Mouse (Mus musculus) stomach, embryonic 15.5 days (tissue): ENCODE data around the gene Rab38. TPM values are rescaled to one million over a fixed set of nuclear protein-coding genes. Genes with fewer than 3 reads are reported as not detected.

Experiments used
- ATAC-seq: fragments of 200-750 bp; cut with Nextera tagmentation; 2 replicates; pipeline ENCODE4 v1.8.0; 2017; ENCODE audit warnings: low read depth, moderate number of reproducible peaks, moderate TSS enrichment; ENCODE audit not compliant: insufficient read depth, low FRiP score
- H3K27ac ChIP-seq: fragments of 300-500 bp; sonication (generic); 2 replicates; pipeline ENCODE4 v1.5.1; 2015; ENCODE audit warnings: mild to moderate bottlenecking, inconsistent platforms
- H3K27me3 ChIP-seq: fragments of 300-500 bp; sonication (generic); replicated peaks from 2 replicates; pipeline ENCODE4 v1.6.1; 2015; ENCODE audit warnings: inconsistent platforms
- H3K36me3 ChIP-seq: fragments of 300-500 bp; sonication (generic); 2 replicates; pipeline ENCODE4 v1.6.1; 2015; ENCODE audit warnings: inconsistent platforms
- H3K4me1 ChIP-seq: fragments of 300-500 bp; sonication (generic); 2 replicates; pipeline ENCODE4 v1.6.1; 2015; ENCODE audit warnings: inconsistent platforms
- H3K4me2 ChIP-seq: fragments of 300-500 bp; sonication (generic); 2 replicates; pipeline ENCODE4 v1.6.1; 2015; ENCODE audit warnings: mild to moderate bottlenecking, inconsistent platforms
- H3K4me3 ChIP-seq: fragments of 300-500 bp; sonication (generic); replicated peaks from 2 replicates; pipeline ENCODE4 v1.5.1; 2015; ENCODE audit warnings: inconsistent platforms
- H3K9ac ChIP-seq: fragments of 300-500 bp; sonication (generic); 2 replicates; pipeline ENCODE4 v1.6.1; 2015; ENCODE audit warnings: inconsistent platforms
- H3K9me3 ChIP-seq: fragments of 300-500 bp; sonication (generic); 2 replicates; pipeline ENCODE4 v1.6.1; 2016; ENCODE audit warnings: inconsistent platforms
- WGBS: fragments of 180-500 bp; shearing (Covaris S2); methylation state at CpG from one replicate; pipeline ENCODE4 v1.1.7; 2015; 5-methylcytosine and 5-hydroxymethylcytosine counted together
- polyA plus RNA-seq: library from polyadenylated mRNA; unstranded; fragments of >200 nt; fragmentation: Nextera tagmentation; extraction: Ambion mirVana; gene quantifications from 2 replicates; pipeline ENCODE4 v1.2.1, GENCODE M21; 2015

Rab38 gene
- 15.4 and 16.9 TPM in 2 replicates for polyA plus RNA-seq

DNA sequence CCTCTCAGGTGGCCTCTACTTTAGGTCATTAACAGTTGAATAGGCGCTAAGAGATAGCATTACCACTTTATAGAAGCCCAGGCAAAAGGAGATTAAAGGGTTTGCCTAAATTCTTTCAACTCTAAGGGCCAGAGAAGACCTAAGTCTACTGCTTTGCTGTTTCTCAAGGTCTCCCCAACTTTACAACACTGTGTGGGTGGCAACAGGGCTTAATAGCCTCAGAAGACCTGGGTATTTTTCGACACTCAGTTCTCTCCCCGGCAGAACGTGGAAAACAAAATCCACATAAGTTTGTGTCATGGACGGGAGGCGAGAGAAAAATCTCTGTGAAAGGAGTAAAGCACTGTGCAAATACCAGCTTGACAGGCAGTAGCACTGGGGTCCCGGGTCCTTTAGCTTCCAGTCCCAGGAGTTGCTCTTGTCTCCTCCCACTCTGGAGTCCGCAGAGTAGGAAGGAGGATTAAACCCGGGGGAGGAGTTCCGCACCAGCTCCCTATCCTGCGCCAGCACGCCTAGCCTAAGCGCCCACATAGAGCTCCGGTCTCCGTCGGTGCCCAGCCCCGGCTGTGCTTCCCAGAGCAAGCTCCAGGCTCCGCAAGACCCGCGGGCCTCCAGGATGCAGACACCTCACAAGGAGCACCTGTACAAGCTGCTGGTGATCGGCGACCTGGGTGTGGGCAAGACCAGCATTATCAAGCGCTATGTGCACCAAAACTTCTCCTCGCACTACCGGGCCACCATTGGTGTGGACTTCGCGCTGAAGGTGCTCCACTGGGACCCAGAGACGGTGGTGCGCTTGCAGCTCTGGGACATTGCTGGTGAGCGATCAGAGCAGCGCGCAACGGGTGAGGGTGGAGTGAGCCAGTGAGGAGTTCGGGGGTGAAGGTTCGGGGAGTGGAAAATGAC is at the start of gene Rab38:
TSS of gene Rab38 (plus strand) at position 488 of the 906 bp plus-strand sequence.
- Histone ChIP-seq H3K9ac (peak within 1 kb of the TSS; percentile 46), H3K4me3 (peak within 1 kb of the TSS; percentile 62), H3K4me1 (no peaks in the 10 kb centered on the region), H3K4me2 (peak within 1 kb of the TSS; percentile 90), H3K27me3 (no peaks in the 10 kb centered on the region), H3K36me3 (no peaks in the 10 kb centered on the region), H3K27ac (peak within 1 kb of the TSS; percentile 69), H3K9me3 (no peaks in the 10 kb centered on the region)
- WGBS: 1% methylated on average over 35 of the region's 35 CpGs
- peak; percentile 99 for ATAC-seq

DNA sequence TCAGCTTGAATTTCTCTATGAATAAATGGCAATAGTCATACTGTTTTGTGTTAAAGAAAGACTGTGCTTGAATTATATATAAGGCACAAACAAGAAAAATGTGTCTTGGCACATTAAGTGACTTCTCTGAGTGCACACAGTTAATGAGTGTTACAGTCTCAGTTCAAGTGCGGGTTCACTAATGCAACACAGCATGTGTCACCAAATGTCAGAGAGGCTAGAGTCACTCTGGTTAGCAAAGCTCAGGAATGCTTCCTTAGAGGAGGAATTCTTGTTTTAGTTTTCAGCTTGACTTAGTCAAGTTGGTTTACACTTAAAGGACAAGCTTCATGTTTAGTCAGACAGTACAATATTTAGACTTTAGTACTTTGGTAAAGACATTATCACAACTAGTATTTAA is 35.5 kb upstream of the Rab38 start:
- WGBS: 52% methylated on average over 1 of the region's 1 CpGs
- H3K27me3 ChIP-seq: no peaks in the 10 kb centered on the region
- H3K9me3 ChIP-seq: no peaks in the 10 kb centered on the region
- ATAC-seq: no peak
- no peaks in the 10 kb centered on the region for H3K4me1 ChIP-seq
- no peaks in the 10 kb centered on the region for H3K36me3 ChIP-seq
- H3K27ac ChIP-seq: no peak overlapping the region
- no peak overlapping the region for H3K4me3 ChIP-seq
- H3K9ac ChIP-seq: no peak overlapping the region
- H3K4me2 ChIP-seq: no peak overlapping the region

GRCm38 (mm10) chr7:88395745-88396144 is 34.3 kb upstream of the Rab38 start:
- H3K27me3 ChIP-seq: no peaks in the 10 kb centered on the region
- no peak overlapping the region for H3K4me2 ChIP-seq
- ATAC-seq: no peak
- no peak overlapping the region for H3K4me3 ChIP-seq
- H3K36me3 ChIP-seq: no peaks in the 10 kb centered on the region
- no peak overlapping the region for H3K27ac ChIP-seq
- no peaks in the 10 kb centered on the region for H3K4me1 ChIP-seq
- no peak overlapping the region for H3K9ac ChIP-seq
- 22% methylated on average over 2 of the region's 2 CpGs for WGBS
- H3K9me3 ChIP-seq: no peaks in the 10 kb centered on the region

- H3K36me3 ChIP-seq: no peaks in the 10 kb centered on the region
- H3K9ac ChIP-seq: no peak overlapping the region
- no peak overlapping the region for H3K4me2 ChIP-seq
- no peaks in the 10 kb centered on the region for H3K9me3 ChIP-seq
- 88% methylated on average over 1 of the region's 1 CpGs for WGBS
- H3K4me3 ChIP-seq: no peak overlapping the region
- H3K4me1 ChIP-seq: no peaks in the 10 kb centered on the region
- no peaks in the 10 kb centered on the region for H3K27me3 ChIP-seq
- no peak for ATAC-seq
- H3K27ac ChIP-seq: no peak overlapping the region
Observed at GRCm38 (mm10) chr7:88405311-88405710, 24.8 kb upstream of the Rab38 start.

GRCm38 (mm10) chr7:88406466-88406865 is 23.6 kb upstream of the Rab38 start:
- Histone ChIP-seq H3K36me3 (no peaks in the 10 kb centered on the region), H3K9ac (no peak overlapping the region)
- 81% methylated on average over 2 of the region's 2 CpGs for WGBS

DNA sequence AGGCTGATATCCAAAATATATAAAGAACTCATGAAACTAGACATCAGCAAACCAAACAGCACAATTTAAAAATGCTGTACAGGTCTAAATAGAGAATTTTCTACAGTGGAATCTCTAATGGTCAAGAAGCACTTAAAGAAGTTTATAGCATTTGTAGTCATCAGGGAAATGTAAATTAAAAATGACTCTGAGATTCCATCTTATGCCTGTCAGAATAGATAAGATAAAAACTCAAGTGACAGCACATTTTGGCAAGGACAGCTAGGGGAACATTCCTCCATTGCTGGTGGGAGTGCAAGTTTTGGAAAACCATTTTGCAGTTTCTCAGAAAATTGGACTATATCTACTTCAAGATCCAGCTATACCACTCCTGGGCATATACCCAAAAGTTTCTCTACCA is 8.3 kb upstream of the Rab38 start:
- Histone ChIP-seq H3K4me3 (no peak overlapping the region), H3K36me3 (no peaks in the 10 kb centered on the region), H3K9ac (no peak overlapping the region), H3K4me2 (no peak overlapping the region), H3K4me1 (no peaks in the 10 kb centered on the region), H3K9me3 (no peaks in the 10 kb centered on the region), H3K27me3 (no peaks in the 10 kb centered on the region), H3K27ac (no peak overlapping the region)
- ATAC-seq: no peak

More at GRCm38 (mm10) chr7:88406466-88406865, 23.6 kb upstream of the Rab38 start:
- Histone ChIP-seq H3K9me3 (no peaks in the 10 kb centered on the region), H3K4me3 (no peak overlapping the region), H3K27ac (no peak overlapping the region), H3K27me3 (no peaks in the 10 kb centered on the region), H3K4me1 (no peaks in the 10 kb centered on the region), H3K4me2 (no peak overlapping the region)
- ATAC-seq: no peak

DNA sequence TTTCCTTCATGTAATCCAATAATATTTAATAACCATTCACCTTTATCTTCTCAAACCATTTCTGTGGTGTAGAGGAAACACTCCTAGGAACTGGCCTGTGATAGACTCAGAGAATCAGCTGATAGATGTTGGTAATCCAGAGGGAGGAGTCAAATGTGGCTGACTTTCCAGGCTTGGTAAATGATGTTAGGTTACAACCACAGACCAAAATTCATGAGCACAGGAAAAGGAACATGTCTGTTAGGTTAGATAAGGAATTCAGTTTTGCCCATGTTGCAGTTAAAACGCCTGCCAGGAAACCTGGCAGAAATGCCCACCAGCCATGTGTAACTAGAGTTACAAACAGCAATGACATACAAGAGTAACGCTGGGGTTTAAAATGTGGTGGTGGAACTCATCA is 6.2 kb upstream of the Rab38 start:
- Histone ChIP-seq H3K4me3 (no peak overlapping the region), H3K9me3 (no peaks in the 10 kb centered on the region), H3K27me3 (no peaks in the 10 kb centered on the region), H3K4me1 (no peaks in the 10 kb centered on the region), H3K27ac (no peak overlapping the region), H3K4me2 (no peak overlapping the region), H3K9ac (no peak overlapping the region), H3K36me3 (no peaks in the 10 kb centered on the region)
- ATAC-seq: no peak
- 74% methylated on average over 2 of the region's 2 CpGs for WGBS

DNA sequence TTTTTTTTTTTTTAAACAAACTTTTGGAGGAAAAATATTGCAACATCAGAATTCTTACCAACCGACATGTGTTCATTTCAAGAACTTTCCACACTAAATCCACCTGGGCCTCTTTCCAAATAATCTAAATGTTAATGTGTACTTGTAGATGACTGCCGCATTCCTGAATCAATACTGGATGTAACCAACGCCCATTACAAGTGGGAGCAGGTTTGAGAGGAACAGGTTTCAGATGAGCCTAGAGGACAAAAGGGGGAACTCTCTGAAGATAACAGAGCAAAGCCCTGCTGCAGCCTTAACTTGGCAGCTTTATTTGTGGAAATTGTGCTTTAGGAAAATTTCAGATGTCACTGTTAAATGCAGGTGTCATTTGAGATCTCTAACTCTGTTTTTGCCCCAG is 4.3 kb upstream of the Rab38 start:
- Histone ChIP-seq H3K4me2 (no peak overlapping the region), H3K9ac (no peak overlapping the region), H3K27ac (no peak overlapping the region), H3K27me3 (no peaks in the 10 kb centered on the region), H3K9me3 (no peaks in the 10 kb centered on the region), H3K4me3 (no peak overlapping the region), H3K4me1 (no peaks in the 10 kb centered on the region), H3K36me3 (no peaks in the 10 kb centered on the region)
- no peak for ATAC-seq
- 50% methylated on average over 3 of the region's 3 CpGs for WGBS

DNA sequence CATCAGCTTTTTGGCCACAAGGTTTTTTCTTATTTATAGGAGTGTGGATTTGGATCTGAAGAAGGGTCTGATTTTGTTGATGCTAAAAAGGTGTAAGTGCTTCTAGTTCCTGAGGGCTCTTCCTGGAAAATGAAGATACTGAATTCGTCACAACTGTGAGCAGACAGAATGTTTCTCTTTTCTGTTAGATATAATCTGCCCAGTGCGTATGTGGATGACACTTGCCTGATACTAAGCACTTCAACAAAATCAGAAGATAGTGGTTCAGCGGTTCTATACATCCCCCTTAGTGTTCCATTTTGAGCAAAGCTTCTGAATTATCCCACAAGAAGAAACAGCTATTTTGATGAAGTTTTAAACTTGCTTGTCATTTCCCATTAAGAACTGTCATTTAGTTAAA is 2.6 kb upstream of the Rab38 start:
- no peak overlapping the region for H3K4me2 ChIP-seq
- H3K4me1 ChIP-seq: no peaks in the 10 kb centered on the region
- no peaks in the 10 kb centered on the region for H3K27me3 ChIP-seq
- H3K36me3 ChIP-seq: no peaks in the 10 kb centered on the region
- H3K9me3 ChIP-seq: no peaks in the 10 kb centered on the region
- H3K27ac ChIP-seq: no peak overlapping the region
- H3K9ac ChIP-seq: no peak overlapping the region
- H3K4me3 ChIP-seq: no peak overlapping the region
- 71% methylated on average over 3 of the region's 3 CpGs for WGBS
- ATAC-seq: no peak

DNA sequence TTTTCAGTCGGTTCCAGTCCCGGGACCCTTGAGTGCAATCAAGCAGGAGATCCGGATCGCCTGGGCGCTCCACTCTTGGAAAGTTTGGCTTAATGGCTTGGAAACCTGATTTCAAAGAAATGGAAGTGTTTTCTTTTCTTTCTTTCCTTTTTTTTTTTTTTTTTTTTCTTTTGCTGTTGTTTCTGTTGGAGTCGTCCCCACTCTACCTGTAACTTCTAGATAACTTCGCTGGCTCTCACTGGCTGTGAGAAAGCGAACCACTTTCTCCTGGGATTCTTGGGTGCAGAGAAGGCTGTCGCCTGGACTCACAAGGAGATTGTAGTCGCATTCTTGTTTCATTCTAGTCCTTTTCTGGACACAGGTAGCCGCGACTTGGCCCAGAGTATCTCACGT is 615 bp downstream of the Rab38 start:
- H3K4me3 ChIP-seq: peak overlapping the region; percentile 62
- no peaks in the 10 kb centered on the region for H3K27me3 ChIP-seq
- no peaks in the 10 kb centered on the region for H3K36me3 ChIP-seq
- peak overlapping the region; percentile 69 for H3K27ac ChIP-seq
- no peaks in the 10 kb centered on the region for H3K9me3 ChIP-seq
- peak overlapping the region; percentile 90 for H3K4me2 ChIP-seq
- H3K4me1 ChIP-seq: no peaks in the 10 kb centered on the region
- WGBS: 8% methylated on average over 13 of the region's 13 CpGs
- peak overlapping the region; percentile 46; the same call in 1 of the 2 replicates for H3K9ac ChIP-seq
- no peak for ATAC-seq

- H3K4me1 ChIP-seq: no peaks in the 10 kb centered on the region
- H3K27ac ChIP-seq: no peak overlapping the region
- no peak overlapping the region for H3K9ac ChIP-seq
- H3K9me3 ChIP-seq: no peaks in the 10 kb centered on the region
- no peak for ATAC-seq
- no peaks in the 10 kb centered on the region for H3K27me3 ChIP-seq
- no peak overlapping the region for H3K4me2 ChIP-seq
- H3K36me3 ChIP-seq: no peaks in the 10 kb centered on the region
- no peak overlapping the region for H3K4me3 ChIP-seq
Observed at GRCm38 (mm10) chr7:88440301-88440700, 10.2 kb downstream of the Rab38 start.

- Histone ChIP-seq H3K4me3 (no peak overlapping the region), H3K4me2 (no peak overlapping the region)
Observed at GRCm38 (mm10) chr7:88442649-88443048, 12.6 kb downstream of the Rab38 start.

More at GRCm38 (mm10) chr7:88442649-88443048, 12.6 kb downstream of the Rab38 start:
- H3K9me3 ChIP-seq: no peaks in the 10 kb centered on the region
- H3K27ac ChIP-seq: no peak overlapping the region
- no peaks in the 10 kb centered on the region for H3K27me3 ChIP-seq
- no peak overlapping the region for H3K9ac ChIP-seq
- H3K4me1 ChIP-seq: no peaks in the 10 kb centered on the region
- no peaks in the 10 kb centered on the region for H3K36me3 ChIP-seq
- ATAC-seq: no peak
